Mouse (Mus musculus) left cerebral cortex, postnatal 10 days (tissue): ENCODE results near the gene Tlr3. TPM values are rescaled to one million over a fixed set of nuclear protein-coding genes. Genes with fewer than 3 reads are reported as not detected.

ENCODE experiments used
- DNase-seq, 2 experiments: peaks; one replicate each; pipeline ENCODE4 v3.0.0; 2021 to 2022; ENCODE audit warnings: low spot score in 2 of 2, mixed read lengths in 1 of 2; ENCODE audit errors: extremely low spot score in 1 of 2
- intact Hi-C: fragments of 180-260 bp; cut with DNase I; formaldehyde crosslinking; loops from one replicate; pipeline ENCODE4 v1.15.1; 2025
- total RNA-seq, 2 experiments: library from RNA; stranded (reverse); gene quantifications; 2 replicates each; pipeline ENCODE4 v1.2.3; 2021

The Tlr3 gene
- total RNA-seq, 2 experiments from 2014 or later = 3.5 to 4.3 TPM

GRCm38 (mm10) chr8:45359091-45359605 is 51.7 kb downstream of the Tlr3 start:
- intact Hi-C loops = no loop called here
- DNase-seq = no peak

GRCm38 (mm10) chr8:45358132-45358918 is 52.6 kb downstream of the Tlr3 start:
- intact Hi-C loops = no loop called here
- peak in 1 of 2 experiments; percentile 61 for DNase-seq

GRCm38 (mm10) chr8:45355809-45356208 is 55.1 kb downstream of the Tlr3 start:
- intact Hi-C loops = no loop called here
- no peak for DNase-seq

Other genes starting within 250 kb of the Tlr3 start
- not detected for gene F11, start 149.0 kb downstream of the Tlr3 start, total RNA-seq
- under 1 TPM in 1 of 2 experiments, not detected in 1; 0.06 TPM for gene Klkb1, start 116.2 kb downstream of the Tlr3 start, total RNA-seq
- not detected for gene Gm45753, start 102.6 kb downstream of the Tlr3 start, total RNA-seq
- 1 to 10 TPM; 3.5 to 3.8 TPM for gene Cyp4v3, start 77.9 kb downstream of the Tlr3 start, total RNA-seq
- 10 to 100 TPM; 27.7 to 32.0 TPM for gene Fam149a, start 28.8 kb downstream of the Tlr3 start, total RNA-seq
- gene Sorbs2, start 96.7 kb upstream of the Tlr3 start, total RNA-seq = 100 to 1,000 TPM; 188 to 191 TPM